Mouse (Mus musculus) myocyte (in vitro differentiated cells): ENCODE data around the gene Nr1h3.

Experiments used
- CEBPB ChIP-seq: IDR thresholded peaks from 2 replicates; pipeline ENCODE4 v1.6.1; 2011; ENCODE audit warnings: mild to moderate bottlenecking, moderate library complexity; ENCODE audit not compliant: poor library complexity, insufficient read depth, severe bottlenecking
- E2F4 ChIP-seq: IDR thresholded peaks from one replicate; pipeline ENCODE4 v1.6.1; 2011; ENCODE audit warnings: mild to moderate bottlenecking, control low read depth, moderate library complexity; ENCODE audit not compliant: insufficient read depth
- MAX ChIP-seq: IDR thresholded peaks from one replicate; pipeline ENCODE4 v1.6.1; 2011; ENCODE audit warnings: low read depth, mild to moderate bottlenecking, control low read depth
- MYOD1 ChIP-seq, 3 experiments: IDR thresholded peaks; one replicate each; pipeline ENCODE4 v1.6.1; 2011; ENCODE audit warnings: control low read depth in 2 of 3, low read depth in 2 of 3, mild to moderate bottlenecking in 2 of 3, moderate library complexity in 1 of 3; ENCODE audit not compliant: insufficient read length in 2 of 3, control insufficient read depth in 1 of 3
- MYOG ChIP-seq, 3 experiments: IDR thresholded peaks; one replicate each; pipeline ENCODE4 v1.6.1; 2011; ENCODE audit warnings: control low read depth in 2 of 3, low read depth in 2 of 3, mild to moderate bottlenecking in 2 of 3; ENCODE audit not compliant: insufficient read length in 2 of 3, control insufficient read depth in 1 of 3, insufficient read depth in 1 of 3
- POLR2A ChIP-seq: IDR thresholded peaks from one replicate; pipeline ENCODE4 v1.6.1; 2011; ENCODE audit warnings: low read depth, mild to moderate bottlenecking, control low read depth, moderate library complexity; ENCODE audit not compliant: insufficient read length
- POLR2AphosphoS2 ChIP-seq: IDR thresholded peaks from one replicate; pipeline ENCODE4 v1.6.1; 2011; ENCODE audit warnings: low read depth, control low read depth; ENCODE audit not compliant: insufficient read length
- REST ChIP-seq: IDR thresholded peaks from one replicate; pipeline ENCODE4 v1.6.1; 2011; ENCODE audit warnings: mild to moderate bottlenecking, control low read depth, moderate library complexity; ENCODE audit not compliant: insufficient read depth, insufficient read length
- SRF ChIP-seq: IDR thresholded peaks from one replicate; pipeline ENCODE4 v1.6.1; 2011; ENCODE audit warnings: low read depth; ENCODE audit not compliant: control insufficient read depth, insufficient read length
- TCF12 ChIP-seq: IDR thresholded peaks from one replicate; pipeline ENCODE4 v1.6.1; 2011; ENCODE audit warnings: mild to moderate bottlenecking, control low read depth; ENCODE audit not compliant: poor library complexity, insufficient read depth, severe bottlenecking
- TCF3 ChIP-seq: IDR thresholded peaks from one replicate; pipeline ENCODE4 v1.6.1; 2011; ENCODE audit warnings: low read depth, control low read depth; ENCODE audit not compliant: insufficient read length
- USF1 ChIP-seq: IDR thresholded peaks from one replicate; pipeline ENCODE4 v1.6.1; 2011; ENCODE audit warnings: low read depth, mild to moderate bottlenecking, control low read depth, moderate library complexity

GRCm38 (mm10) chr2:91198888-91199287, 3.7 kb downstream of the Nr1h3 start:
- TF ChIP-seq USF1 (no peak), MYOG (IDR thresholded peaks at IDR 0.05; ENCODE audit: control insufficient read depth in 1 of 3, insufficient read depth in 1 of 3, insufficient read length in 2 of 3, low read depth in 2 of 3) (no peak), POLR2A (no peak), E2F4 (no peak), REST (no peak), MYOD1 (IDR thresholded peaks at IDR 0.05; ENCODE audit: control insufficient read depth in 1 of 3, insufficient read length in 2 of 3, low read depth in 2 of 3) (no peak), MAX (no peak), TCF12 (no peak), POLR2AphosphoS2 (no peak), TCF3 (no peak), CEBPB (no peak), SRF (no peak)
